Mouse (Mus musculus): ENCODE measurements around the gene Hist1h1t.
"Not testable (repeated sequence)": the region's sequence is repeated elsewhere in the genome, so short reads cannot be mapped to it uniquely, and the experiment has no call there.

The Hist1h1t gene

DNA sequence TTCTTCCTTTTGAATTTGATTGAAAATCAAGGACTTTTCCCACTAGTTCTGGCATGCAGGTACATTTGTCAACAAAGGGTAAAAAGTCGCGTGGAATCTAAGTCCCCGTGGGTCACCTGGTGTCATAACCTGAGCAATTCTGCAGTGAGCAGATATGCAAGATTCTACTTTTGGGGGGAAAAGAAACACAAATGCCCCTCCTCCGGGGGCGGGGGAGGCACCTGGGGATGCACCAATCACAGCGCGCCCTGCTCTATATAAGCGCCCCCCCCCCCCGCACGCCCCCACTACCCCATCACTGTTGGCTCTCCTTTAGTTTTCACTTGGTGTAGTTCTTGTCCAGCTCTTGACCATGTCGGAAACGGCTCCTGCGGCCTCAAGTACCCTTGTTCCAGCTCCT, at the start of gene Hist1h1t:
Hist1h1t (plus strand) TSS at position 301 of the 400 bp plus-strand sequence.
- DNase-seq, result no peak

DNA sequence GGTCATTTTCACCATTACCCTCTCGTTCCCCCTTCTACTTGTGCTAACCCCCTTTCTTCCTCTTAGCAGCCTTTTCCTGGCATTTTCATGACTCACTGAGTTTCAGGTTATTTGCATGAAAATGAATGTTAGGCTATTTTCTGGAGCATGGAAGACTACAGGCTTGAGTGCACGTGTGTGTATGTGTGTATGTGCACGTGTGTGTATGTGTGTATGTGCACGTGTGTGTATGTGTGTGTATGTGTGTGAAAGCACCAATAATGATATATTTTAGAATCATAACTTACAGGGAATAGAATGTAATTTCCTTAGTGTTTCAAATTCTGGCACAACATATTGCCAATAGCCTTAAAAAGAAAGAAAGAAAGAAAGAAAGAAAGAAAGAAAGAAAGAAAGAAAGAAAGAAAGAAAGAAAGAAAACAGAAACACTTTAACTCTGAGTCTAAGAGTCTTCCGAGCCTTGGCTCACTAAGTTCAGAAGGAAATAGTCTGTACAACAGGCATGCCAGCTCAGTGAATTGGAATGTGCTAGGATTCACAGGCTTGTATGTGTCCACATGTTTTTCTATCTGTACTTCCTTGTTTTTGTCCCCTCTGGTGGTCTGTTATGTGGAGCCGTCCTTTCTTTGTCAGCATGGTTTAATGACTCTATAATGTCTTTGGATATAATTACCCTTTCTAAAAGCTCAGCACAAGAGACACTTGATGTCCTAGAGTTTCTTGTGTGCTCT, 35.8 kb upstream of the Hist1h1t start:
- no peak for DNase-seq

DNA sequence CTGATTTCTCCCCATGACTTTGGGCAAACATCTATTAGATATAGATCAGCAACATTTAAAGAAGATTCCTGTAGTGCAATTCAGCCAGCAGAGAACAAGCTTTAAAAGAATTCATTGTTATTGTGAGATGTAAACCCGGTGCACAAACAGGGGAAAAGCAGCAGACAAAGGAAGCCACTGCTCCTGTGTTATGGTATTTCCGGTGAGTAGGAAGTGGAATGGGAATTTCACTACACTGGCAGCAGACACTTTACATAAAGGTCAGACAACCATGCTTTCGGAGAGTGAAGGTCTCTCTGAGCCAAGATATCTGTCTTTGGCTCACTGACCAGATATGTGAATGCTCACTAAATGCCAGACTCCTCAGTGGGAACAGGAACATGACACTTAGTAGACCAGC, 33.1 kb upstream of the Hist1h1t start:
- DNase-seq, result no peak

DNA sequence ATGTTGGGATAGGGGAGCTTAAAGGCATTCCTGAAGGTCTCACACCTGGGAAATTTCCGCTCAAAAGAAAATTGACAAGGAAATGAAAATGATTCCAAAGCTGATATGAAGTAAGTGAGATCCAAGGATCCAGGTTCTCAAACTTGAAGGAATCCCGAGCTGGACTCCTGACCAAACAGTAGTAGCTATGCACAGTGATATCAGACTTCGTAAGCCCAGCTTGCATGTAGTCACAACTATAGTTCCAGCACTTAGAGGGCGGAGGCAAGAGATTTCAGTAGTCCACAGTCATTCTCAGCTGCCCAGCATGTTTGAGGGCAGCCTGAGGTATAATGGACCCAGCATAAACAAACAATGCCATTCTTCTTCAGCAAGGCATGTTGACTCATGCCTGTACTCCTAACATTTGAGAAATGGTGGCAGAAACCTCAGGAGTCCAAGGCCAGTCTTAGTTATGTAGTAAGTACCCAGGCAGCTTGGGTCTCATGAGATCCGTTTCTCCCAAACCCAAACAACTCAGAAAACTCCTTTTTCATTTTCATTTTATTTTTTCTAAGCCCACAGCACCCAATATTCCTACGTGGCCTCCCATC, 13.5 kb upstream of the Hist1h1t start:
- no peak for DNase-seq

DNA sequence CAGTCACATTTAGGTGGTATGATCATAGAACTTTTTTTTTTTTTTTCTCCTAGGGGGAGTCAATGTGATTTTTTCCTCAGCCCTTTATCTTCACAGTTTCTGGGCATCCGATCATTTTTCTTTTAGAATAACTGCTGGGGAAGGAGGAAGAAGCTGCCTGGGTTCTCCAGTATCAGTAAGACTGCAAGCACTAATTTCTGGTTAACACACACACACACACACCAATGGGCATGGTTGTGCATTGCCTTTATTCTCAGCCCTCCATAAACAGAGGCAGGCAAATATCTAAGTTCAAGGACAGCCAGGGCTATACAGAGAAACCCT, 13.0 kb upstream of the Hist1h1t start:
- DNase-seq, result no peak

DNA sequence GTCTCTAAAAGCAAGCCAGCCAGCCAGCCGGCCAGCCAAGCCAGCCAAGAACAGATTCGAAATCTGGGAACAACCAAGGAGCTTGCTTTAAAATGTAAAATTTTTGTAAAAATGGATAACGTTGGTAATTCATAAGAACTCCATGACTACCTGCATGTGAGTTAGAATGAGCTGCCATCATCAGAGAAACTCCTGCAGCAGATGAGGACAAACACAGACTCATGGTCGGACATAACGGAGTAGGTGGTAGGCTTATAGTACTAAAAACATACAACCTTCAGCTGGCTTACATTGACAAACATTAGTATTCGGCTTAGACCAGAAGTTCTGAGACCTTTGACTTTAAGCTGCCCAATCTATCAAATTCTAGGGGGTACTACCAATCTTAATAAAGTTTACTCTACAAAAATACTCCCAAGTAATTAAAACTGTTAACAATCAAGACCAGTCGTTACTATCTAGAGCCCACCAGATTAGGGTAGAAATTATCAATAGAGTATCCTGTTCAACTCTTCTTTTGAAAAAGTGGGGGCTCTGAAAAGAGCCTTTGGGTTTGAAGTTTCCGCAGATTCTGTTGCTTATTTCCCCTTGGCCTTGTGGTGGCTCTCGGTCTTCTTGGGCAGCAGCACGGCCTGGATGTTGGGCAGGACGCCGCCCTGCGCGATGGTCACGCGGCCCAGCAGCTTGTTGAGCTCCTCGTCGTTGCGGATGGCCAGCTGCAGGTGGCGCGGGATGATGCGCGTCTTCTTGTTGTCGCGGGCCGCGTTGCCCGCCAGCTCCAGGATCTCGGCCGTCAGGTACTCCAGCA, 12.5 kb upstream of the Hist1h1t start:
- DNase-seq, result not testable (repeated sequence)

DNA sequence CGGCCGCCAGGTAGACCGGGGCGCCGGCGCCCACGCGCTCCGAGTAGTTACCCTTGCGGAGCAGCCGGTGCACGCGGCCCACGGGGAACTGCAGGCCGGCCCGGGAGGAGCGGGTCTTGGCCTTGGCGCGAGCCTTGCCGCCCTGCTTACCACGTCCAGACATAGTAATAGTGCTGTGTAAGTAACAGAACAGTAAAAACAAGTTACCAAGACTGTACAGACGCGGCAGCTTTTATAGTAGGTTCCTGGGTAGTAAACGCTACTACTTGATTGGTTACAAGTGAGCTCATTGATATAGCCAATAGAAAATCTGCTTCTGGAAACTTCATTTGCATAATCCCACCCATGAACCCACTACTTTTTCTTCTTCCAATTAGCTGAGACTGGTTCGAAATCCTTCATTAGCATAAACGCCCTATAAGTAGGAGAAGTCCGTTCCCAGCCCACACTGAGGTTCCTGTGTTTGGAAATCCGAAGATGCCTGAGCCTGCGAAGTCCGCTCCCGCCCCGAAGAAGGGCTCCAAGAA, 11.8 kb upstream of the Hist1h1t start, which contains the start of the genes Hist1h2ac and Hist1h2bc:
Hist1h2ac (minus strand) TSS at position 194 of the 527 bp plus-strand sequence.
Hist1h2bc (plus strand) TSS at position 445 of the 527 bp plus-strand sequence.
- DNase-seq, result peak; percentile 82

DNA sequence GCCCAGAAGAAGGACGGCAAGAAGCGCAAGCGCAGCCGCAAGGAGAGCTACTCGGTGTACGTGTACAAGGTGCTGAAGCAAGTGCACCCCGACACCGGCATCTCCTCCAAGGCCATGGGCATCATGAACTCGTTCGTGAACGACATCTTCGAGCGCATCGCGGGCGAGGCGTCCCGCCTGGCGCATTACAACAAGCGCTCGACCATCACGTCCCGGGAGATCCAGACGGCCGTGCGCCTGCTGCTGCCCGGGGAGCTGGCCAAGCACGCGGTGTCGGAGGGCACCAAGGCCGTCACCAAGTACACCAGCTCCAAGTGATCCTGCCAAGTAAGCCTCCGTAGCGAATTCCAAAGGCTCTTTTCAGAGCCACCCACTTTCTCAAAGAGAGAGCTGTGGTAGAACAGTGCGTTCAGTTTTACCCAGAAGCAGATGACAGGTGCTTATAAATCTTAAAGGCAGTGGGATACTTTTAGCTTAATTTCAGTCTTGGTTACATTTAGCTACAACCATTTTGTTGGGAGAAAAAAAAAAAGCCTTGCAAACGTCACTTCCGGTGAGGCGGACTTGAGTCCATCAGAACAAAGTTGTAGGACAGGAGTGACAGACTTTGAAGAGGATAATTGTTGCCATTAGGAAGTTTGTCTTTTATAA, 11.2 kb upstream of the Hist1h1t start:
- peak; percentile 71 for DNase-seq

DNA sequence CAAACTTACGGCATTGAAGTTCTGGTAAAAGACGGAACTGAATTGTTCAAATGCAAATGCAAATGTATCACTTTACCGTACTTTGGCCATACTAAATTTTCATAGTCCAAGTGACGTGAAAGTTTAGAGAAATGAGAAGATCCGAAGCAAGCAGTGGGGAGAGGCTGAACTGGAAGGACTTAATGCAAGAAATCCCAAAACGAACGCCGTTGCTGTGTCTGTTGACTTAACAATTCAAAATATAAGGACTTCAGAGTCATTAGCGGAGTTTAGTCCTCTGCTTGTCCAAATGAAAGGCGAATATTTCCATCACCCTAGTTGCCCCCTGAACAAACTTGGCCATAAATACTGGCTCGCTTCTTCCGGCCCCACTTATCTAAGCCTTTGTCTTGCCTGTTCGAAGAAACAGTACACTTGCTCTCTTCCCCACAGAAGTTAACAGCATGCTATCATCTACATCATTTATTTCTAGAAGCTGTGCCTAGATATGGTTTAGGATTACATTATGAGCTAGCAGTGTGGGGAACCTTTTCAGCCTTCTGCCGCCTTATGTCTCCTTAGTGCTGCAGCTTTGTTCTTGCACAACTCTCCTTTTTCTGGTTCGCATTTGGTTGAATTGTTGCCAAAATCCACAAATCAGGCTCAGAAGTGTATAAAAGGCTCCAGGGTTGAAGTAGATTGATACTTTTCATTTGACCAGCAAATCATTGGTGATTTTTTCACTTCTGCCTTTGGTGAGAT, 10.3 kb upstream of the Hist1h1t start:
- peak; percentile 30 for DNase-seq

DNA sequence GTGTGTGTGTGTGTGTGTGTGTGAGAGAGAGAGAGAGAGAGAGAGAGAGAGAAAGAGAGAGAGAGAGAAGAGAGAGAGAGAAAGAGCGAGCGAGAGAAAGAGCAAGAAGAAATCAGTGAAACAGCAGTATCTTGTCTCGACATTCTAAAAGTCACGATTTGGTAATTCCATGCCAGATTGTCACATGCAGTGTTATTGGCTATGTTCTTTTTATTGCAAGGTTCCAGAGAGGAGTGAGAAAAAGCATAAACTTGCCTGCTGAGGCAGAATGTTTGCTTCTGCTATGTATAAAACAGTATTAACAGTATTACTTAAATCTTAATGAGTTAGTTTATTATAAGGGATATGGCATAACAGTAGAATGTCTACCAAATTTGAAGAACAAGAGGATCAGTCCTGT, 9.6 kb upstream of the Hist1h1t start:
- no peak for DNase-seq

DNA sequence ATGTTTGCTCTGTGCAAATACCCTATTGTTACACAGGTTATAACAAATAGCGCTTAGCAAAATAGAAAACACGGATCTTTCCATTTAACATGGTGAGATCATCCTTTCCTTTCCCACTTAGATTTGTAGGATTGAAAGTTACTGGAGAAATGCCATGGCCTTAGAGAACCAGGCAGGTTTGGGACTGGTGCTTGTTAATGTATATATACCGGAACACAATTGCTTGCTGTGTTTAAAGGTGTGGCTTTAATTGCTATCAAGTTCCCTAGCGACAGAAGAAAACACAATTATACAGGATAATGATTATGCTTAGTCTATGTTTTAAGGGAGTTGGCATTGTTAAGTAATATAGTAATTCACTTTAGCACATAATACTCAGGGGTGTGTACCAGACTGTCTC, 8.4 kb upstream of the Hist1h1t start:
- no peak for DNase-seq

DNA sequence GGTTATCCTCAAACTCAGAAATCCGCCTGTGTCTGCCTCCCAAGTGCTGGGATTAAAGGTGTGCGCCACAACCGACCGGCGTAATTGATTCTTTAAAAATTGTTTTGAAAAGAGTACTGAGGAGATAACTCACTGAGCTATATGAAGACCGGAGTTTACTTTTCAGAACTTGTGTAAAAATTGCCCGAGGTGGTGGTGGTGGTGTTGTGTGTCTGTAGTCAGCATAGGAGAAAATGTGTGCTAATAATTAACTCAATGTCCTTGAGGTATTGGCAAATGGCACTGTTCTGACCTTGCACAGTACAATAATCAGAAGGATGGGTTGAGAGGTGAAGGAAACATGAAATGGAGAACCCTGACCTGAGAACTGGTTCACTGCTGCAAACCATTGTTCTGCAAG, 7.7 kb upstream of the Hist1h1t start:
- no peak for DNase-seq

DNA sequence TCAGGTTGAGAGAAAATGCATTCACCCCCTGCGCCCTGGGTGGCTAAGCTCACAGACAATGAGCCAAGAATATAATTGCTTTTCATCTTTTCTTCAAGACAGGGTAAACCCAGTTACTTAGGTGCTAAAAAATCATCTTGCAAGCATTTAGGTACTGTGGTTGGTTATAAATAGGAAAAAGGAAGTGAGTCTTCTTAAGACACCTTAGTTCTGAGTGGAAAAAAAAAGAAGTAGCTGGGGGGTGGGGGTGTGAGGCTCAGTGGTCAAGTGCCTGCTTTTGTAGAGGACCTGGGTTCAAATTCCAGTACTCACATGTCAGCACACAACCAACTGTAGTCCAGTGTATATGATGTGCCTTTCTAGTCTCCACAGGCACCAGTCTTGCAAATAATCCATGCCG, 6.7 kb upstream of the Hist1h1t start:
- DNase-seq, result no peak

DNA sequence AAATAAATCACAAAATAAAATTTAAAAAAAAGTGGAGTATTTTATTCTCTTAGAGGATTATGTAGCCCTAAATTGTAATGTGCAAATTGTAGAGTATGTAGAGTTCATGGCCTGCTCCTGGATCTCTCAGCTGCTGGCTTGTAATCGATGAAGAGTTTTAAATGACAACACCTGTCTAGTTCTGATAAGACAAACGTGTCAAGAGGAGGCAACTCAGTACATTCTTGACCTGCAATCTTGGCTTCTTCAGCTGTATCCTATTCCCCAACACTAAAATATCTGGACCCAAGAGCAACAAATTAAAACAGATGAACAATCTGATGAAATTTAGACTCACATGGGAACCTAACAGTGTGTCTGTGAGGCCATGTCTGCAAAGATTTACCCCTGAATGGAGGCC, 6.2 kb upstream of the Hist1h1t start:
- DNase-seq, result no peak

DNA sequence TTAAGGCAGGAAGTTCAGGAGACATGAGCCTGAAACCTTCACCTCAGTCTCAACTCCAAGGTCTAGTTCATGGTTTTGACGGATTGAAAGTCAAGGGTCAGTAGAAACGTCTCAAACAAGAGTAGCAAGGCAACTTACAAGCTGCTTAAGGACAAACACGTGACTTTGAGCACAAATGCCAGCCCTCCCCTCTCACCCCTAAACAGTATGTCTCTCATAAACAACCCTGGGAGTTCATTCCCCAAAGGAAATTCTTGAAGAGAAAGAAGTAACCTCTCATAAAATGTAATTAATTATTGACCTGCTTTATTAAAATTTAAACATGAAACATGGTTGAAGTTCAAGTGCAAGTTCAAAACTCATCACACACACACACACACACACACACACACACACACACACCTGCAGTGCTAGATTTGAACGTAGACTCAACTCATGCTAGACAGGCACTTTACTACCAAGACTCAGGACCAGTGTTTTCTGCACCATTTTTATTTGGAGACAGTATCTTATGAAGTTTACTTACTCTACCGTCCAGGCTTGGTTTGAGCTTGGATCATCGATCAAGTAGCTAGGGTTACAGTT, 1.7 kb upstream of the Hist1h1t start:
- peak; percentile 51 for DNase-seq

DNA sequence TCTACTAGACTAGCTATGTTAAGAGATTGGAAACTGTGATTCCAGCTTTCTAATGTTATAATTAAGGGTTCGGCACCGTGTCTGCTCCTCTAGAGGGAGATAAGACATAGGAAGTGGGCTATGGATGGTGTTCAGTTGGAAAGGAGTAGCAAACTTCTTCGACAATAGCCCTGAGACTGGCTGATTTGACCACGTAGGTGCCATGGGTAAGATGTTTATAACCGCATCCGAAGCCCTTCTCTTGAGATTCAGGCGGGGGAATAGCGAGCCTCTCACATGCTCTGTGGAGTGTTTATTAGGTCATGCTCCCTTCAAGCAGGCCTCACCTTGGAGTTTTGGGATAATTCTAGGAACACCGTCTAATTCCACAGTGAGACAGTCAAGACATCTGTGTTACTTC, 658 bp upstream of the Hist1h1t start:
- DNase-seq, result no peak

DNA sequence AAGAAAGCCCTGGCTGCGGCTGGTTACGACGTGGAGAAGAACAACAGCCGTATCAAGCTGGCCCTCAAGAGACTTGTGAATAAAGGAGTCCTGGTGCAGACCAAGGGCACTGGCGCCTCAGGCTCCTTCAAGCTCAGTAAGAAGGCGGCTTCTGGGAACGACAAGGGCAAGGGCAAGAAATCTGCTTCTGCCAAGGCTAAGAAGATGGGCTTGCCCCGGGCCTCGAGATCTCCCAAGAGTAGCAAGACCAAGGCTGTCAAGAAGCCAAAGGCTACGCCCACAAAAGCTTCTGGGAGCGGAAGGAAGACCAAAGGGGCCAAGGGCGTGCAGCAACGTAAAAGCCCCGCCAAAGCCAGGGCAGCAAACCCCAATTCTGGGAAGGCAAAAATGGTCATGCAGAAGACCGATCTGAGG, 454 bp downstream of the Hist1h1t start:
- peak; percentile 25 for DNase-seq

DNA sequence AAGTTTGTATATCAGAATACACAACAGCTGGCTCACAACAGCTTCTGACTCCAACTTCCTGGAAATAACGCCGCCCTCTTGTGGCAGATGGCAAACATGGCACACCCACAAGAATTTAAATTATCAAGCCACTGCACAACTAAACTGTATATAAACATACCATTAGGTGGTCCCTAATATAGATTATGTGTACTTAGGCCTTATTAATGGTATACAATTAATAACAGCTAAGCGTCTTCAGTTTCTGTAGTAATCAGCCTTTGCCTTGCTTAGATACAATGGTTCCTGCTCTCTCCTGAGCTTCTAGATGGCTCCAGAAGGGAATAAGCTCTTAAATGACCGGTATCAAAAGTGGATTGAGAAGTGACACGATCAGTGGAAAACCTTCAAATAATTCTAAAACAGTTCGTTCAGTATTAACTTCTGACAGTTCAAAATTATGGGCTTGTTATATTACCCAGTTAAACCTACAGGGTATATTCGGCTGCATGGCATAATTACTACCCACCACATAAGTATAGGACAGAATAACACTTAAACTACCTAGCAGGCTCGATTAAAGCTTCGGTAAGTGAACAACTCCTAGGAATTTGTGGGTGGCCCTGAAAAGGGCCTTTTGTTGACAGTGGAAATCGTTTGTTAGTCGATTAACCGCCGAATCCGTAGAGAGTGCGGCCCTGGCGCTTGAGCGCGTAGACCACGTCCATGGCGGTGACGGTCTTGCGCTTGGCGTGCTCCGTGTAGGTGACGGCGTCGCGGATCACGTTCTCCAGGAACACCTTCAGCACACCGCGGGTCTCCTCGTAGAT, 2.1 kb downstream of the Hist1h1t start:
- DNase-seq, result peak; percentile 76

DNA sequence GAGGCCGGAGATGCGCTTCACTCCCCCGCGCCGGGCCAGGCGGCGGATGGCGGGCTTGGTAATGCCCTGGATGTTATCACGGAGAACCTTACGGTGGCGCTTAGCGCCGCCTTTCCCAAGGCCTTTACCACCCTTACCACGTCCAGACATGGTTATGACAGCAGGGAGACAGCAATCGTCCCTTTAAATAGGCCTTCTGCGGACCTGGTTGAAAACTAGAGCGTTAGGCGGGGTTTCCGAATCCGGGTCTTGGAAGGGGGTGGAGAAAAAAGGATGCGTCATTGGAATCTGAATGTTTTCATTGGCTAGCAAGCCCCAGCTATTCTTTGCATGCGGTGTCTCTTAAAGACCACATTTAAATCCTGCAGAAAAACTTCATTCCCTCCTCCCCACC, 2.7 kb downstream of the Hist1h1t start, which contains the start of gene Hist1h4c:
Hist1h4c (minus strand) TSS at position 155 of the 394 bp plus-strand sequence.
- peak; percentile 98 for DNase-seq

DNA sequence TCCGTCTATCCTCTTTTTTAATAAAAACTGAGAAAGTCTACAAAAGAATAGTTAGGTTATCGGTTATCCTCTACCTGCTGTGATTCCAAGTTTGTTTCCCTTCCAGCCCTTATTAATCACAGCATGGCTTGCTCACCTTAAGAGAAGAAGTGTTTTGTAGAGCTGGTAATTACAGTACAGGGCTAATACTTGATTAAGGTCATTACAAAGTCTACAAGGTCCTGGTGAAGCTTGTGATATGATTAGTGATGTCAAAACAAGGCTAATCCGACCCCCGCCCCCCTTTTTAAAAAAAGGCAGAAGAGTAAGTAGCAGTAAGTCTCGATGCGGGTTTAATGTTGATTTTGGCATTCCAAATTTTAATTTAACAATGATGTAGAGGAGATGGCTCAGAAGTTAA, 3.4 kb downstream of the Hist1h1t start:
- DNase-seq, result peak; percentile 6

DNA sequence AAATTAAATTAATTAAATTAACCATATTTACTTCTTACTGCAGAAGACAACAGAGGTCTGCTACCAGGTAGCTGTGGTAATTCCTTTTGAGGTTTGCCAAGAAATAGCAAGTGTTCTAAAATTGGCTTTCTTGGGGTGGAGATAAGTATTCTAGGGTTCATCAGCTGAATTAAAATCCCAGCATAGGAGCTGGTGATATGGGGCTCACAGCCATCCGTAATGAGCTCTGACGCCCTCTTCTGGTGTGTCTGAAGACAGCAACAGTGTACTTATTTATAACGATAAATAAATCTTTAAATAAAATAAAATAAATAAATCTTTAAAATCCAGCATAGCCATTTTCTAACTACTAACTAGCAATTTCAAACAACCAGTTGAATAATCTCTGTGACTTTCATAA, 4.2 kb downstream of the Hist1h1t start:
- no peak for DNase-seq

All from kidney, postnatal 10 days (tissue).